Mouse (Mus musculus) embryonic fibroblast, embryonic 13.5 days (primary cell): ENCODE results near the gene Eif3m. TPM values are rescaled to one million over a fixed set of nuclear protein-coding genes. Genes with fewer than 3 reads are reported as not detected.

Source experiments
- H3K27ac ChIP-seq: 2 replicates; pipeline ENCODE4 v1.5.1; 2012; ENCODE audit warnings: low read length, control low read depth, inconsistent platforms; ENCODE audit not compliant: insufficient read depth
- H3K4me1 ChIP-seq: 2 replicates; pipeline ENCODE4 v1.6.1; 2011; ENCODE audit warnings: low read length; ENCODE audit not compliant: control insufficient read depth, insufficient read depth
- H3K4me3 ChIP-seq: 2 replicates; pipeline ENCODE4 v1.5.1; 2011; ENCODE audit warnings: mild to moderate bottlenecking, control low read depth, low read length; ENCODE audit not compliant: insufficient read depth
- CTCF ChIP-seq: IDR thresholded peaks from 2 replicates; pipeline ENCODE4 v1.5.1; 2011; ENCODE audit warnings: mild to moderate bottlenecking, control low read depth, low read length, moderate library complexity, borderline replicate concordance; ENCODE audit not compliant: insufficient read depth
- POLR2A ChIP-seq: IDR thresholded peaks from 2 replicates; pipeline ENCODE4 v1.6.1; 2011; ENCODE audit warnings: low read depth, mild to moderate bottlenecking, control low read depth, low read length, moderate library complexity
- polyA plus RNA-seq: library from polyadenylated mRNA; stranded (reverse); fragments of >200 nt; gene quantifications from 2 replicates; pipeline ENCODE4 v1.2.4, GENCODE M21; 2011; ENCODE audit warnings: low read depth; ENCODE audit not compliant: missing spikeins, insufficient read length

Eif3m gene
- polyA plus RNA-seq, 1 experiment, result 215 TPM

- H3K4me1 ChIP-seq, result no peaks in the 10 kb centered on the region
- TF ChIP-seq CTCF, result no peak
- TF ChIP-seq POLR2A, result no peak
- H3K4me3 ChIP-seq, result peak overlapping the region; percentile 90
- peak overlapping the region; percentile 31; the same call in 1 of the 2 replicates for H3K27ac ChIP-seq
Measured at GRCm38 (mm10) chr2:105016192-105016966, 501 bp downstream of the Eif3m start.

GRCm38 (mm10) chr2:105007236-105007635 is 9.6 kb downstream of the Eif3m start:
- Histone ChIP-seq H3K4me3 (no peak overlapping the region), H3K27ac (no peak overlapping the region), H3K4me1 (no peaks in the 10 kb centered on the region)
- TF ChIP-seq CTCF (no peak), POLR2A (no peak)

GRCm38 (mm10) chr2:104996201-104996600 is 20.7 kb downstream of the Eif3m start:
- Histone ChIP-seq H3K4me1 (no peaks in the 10 kb centered on the region), H3K4me3 (no peak overlapping the region), H3K27ac (no peak overlapping the region)
- TF ChIP-seq POLR2A (no peak), CTCF (no peak)

GRCm38 (mm10) chr2:104994436-104994835 is 22.4 kb downstream of the Eif3m start:
- no peaks in the 10 kb centered on the region for H3K4me1 ChIP-seq
- no peak overlapping the region for H3K27ac ChIP-seq
- H3K4me3 ChIP-seq, result no peak overlapping the region
- TF ChIP-seq POLR2A (no peak), CTCF (no peak)

- Histone ChIP-seq H3K27ac (no peak overlapping the region), H3K4me1 (no peaks in the 10 kb centered on the region), H3K4me3 (no peak overlapping the region)
- no peak for TF ChIP-seq CTCF
- no peak for TF ChIP-seq POLR2A
Measured at GRCm38 (mm10) chr2:104988974-104989373, 27.9 kb downstream of the Eif3m start.

GRCm38 (mm10) chr2:104985796-104986195 is 31.1 kb downstream of the Eif3m start:
- Histone ChIP-seq H3K4me3 (no peak overlapping the region), H3K27ac (no peak overlapping the region), H3K4me1 (no peaks in the 10 kb centered on the region)
- TF ChIP-seq POLR2A (no peak), CTCF (no peak)

GRCm38 (mm10) chr2:104981712-104982111 is 35.2 kb downstream of the Eif3m start:
- Histone ChIP-seq H3K4me1 (no peaks in the 10 kb centered on the region), H3K4me3 (no peak overlapping the region), H3K27ac (no peak overlapping the region)
- TF ChIP-seq CTCF (no peak), POLR2A (no peak)

- H3K27ac ChIP-seq, result no peak overlapping the region
- H3K4me3 ChIP-seq, result no peak overlapping the region
- TF ChIP-seq POLR2A (no peak), CTCF (no peak)
- no peaks in the 10 kb centered on the region for H3K4me1 ChIP-seq
Measured at GRCm38 (mm10) chr2:104964492-104964891, 52.4 kb downstream of the Eif3m start.

Other genes starting within 250 kb of the Eif3m start
- gene Qser1, start 200.3 kb downstream of the Eif3m start, polyA plus RNA-seq, result 25.6 and 32.2 TPM in 2 replicates
- 10.2 and 18.5 TPM in 2 replicates for gene Prrg4, start 167.2 kb downstream of the Eif3m start, polyA plus RNA-seq
- gene Ccdc73, start 149.3 kb downstream of the Eif3m start, polyA plus RNA-seq, result 6.7 and 9.1 TPM in 2 replicates
- gene Gm11060, start 74.9 kb upstream of the Eif3m start, polyA plus RNA-seq, result not detected in 2 replicates
- 1.1 TPM in 1 of 2 replicates, not detected in the other for gene Wt1, start 109.4 kb upstream of the Eif3m start, polyA plus RNA-seq
- not detected in 2 replicates for gene Them7, start 207.2 kb upstream of the Eif3m start, polyA plus RNA-seq